Mouse (Mus musculus): ENCODE measurements at regions not wholly inside any gene's neighbourhood (a gene's known extent, or its start where the extent isn't known, plus 50 kb on each side); places are given as distances from the start of the nearest gene placed in this dataset.
"Not testable (repeated sequence)": the region's sequence is repeated elsewhere in the genome, so short reads cannot be mapped to it uniquely, and the experiment has no call there.

- ATAC-seq (ENCODE audit: low TSS enrichment), result not testable (repeated sequence)
Measured at GRCm38 (mm10) chrX:14792261-14792660, 581.3 kb downstream of the H2al1n start.

GRCm38 (mm10) chrX:14835862-14836261, 624.9 kb downstream of the H2al1n start:
- ATAC-seq (ENCODE audit: low TSS enrichment), result no peak; the same call in 1 of the 2 replicates

- peak; percentile 71 for ATAC-seq (ENCODE audit: low TSS enrichment)
Measured at GRCm38 (mm10) chrX:14839740-14840419, 628.9 kb downstream of the H2al1n start.

- ATAC-seq (ENCODE audit: low TSS enrichment), result no peak
Measured at GRCm38 (mm10) chrX:14840420-14840757, 629.4 kb downstream of the H2al1n start.

GRCm38 (mm10) chrX:14845353-14845752, 634.4 kb downstream of the H2al1n start:
- peak; percentile 97 for ATAC-seq (ENCODE audit: low TSS enrichment)

- ATAC-seq (ENCODE audit: low TSS enrichment), result peak; percentile 89
Measured at GRCm38 (mm10) chrX:14884612-14885011, 673.7 kb downstream of the H2al1n start.
